Mouse (Mus musculus): ENCODE results near the gene Rpl5. TPM values are rescaled to one million over a fixed set of nuclear protein-coding genes. Genes with fewer than 3 reads are reported as not detected.

Rpl5 gene
- polyA plus RNA-seq, 1 experiment from 2014 or later = 26.1 TPM

GRCm38 (mm10) chr5:107948899-107949298, 48.6 kb downstream of the Rpl5 start:
- Histone ChIP-seq H3K36me3 (replicated peaks) (no peaks in the 10 kb centered on the region), H3K27me3 (no peaks in the 10 kb centered on the region), H3K4me1 (replicated peaks) (peaks cover 19% of the 10 kb centered on the region), H3K27ac (replicated peaks) (no peak overlapping the region), H3K4me2 (no peak overlapping the region), H3K9me3 (replicated peaks) (no peaks in the 10 kb centered on the region), H3K9ac (no peak overlapping the region), H3K4me3 (replicated peaks) (no peak overlapping the region)
- WGBS (ENCODE audit: insufficient replicate concordance) = 80% methylated on average over 1 of the region's 1 CpGs
- ATAC-seq (ENCODE audit: insufficient read depth) = no peak

GRCm38 (mm10) chr5:107949607-107950006, 49.3 kb downstream of the Rpl5 start:
- WGBS (ENCODE audit: insufficient replicate concordance) = 51% methylated on average over 3 of the region's 3 CpGs

GRCm38 (mm10) chr5:107950643-107951042, 50.3 kb downstream of the Rpl5 start:
- H3K4me3 ChIP-seq (replicated peaks) = no peak overlapping the region
- H3K27ac ChIP-seq (replicated peaks) = 0 out of 2 replicates have a peak overlapping the region, but pooled peaks have one; percentile 3
- H3K27me3 ChIP-seq = no peaks in the 10 kb centered on the region
- no peak overlapping the region for H3K9ac ChIP-seq
- no peak overlapping the region for H3K4me2 ChIP-seq
- H3K9me3 ChIP-seq (replicated peaks) = no peaks in the 10 kb centered on the region
- no peaks in the 10 kb centered on the region for H3K36me3 ChIP-seq (replicated peaks)
- WGBS (ENCODE audit: insufficient replicate concordance) = 26% methylated on average over 5 of the region's 5 CpGs
- ATAC-seq (ENCODE audit: insufficient read depth) = peak; percentile 51; the same call in 1 of the 2 replicates
- H3K4me1 ChIP-seq (replicated peaks) = peaks cover 15% of the 10 kb centered on the region

More at GRCm38 (mm10) chr5:107949607-107950006, 49.3 kb downstream of the Rpl5 start:
- H3K4me2 ChIP-seq = no peak overlapping the region
- ATAC-seq (ENCODE audit: insufficient read depth) = no peak
- H3K27ac ChIP-seq (replicated peaks) = 0 out of 2 replicates have a peak overlapping the region, but pooled peaks have one; percentile 15
- no peaks in the 10 kb centered on the region for H3K9me3 ChIP-seq (replicated peaks)
- no peak overlapping the region for H3K4me3 ChIP-seq (replicated peaks)
- peaks cover 15% of the 10 kb centered on the region for H3K4me1 ChIP-seq (replicated peaks)
- H3K9ac ChIP-seq = no peak overlapping the region
- no peaks in the 10 kb centered on the region for H3K27me3 ChIP-seq
- H3K36me3 ChIP-seq (replicated peaks) = no peaks in the 10 kb centered on the region

Other genes with a start within 250 kb of the Rpl5 start
- gene Gfi1, start 174.5 kb upstream of the Rpl5 start, polyA plus RNA-seq (2015; fragmentation: Nextera tagmentation; extraction: Ambion mirVana) = 1.6 and 2.1 TPM in 2 replicates
- gene Ube2d2b, start 70.4 kb upstream of the Rpl5 start, polyA plus RNA-seq (2015; fragmentation: Nextera tagmentation; extraction: Ambion mirVana) = 0.35 and 0.53 TPM in 2 replicates
- 54.3 and 56.7 TPM in 2 replicates for gene Evi5, start 25.4 kb upstream of the Rpl5 start, polyA plus RNA-seq (2015; fragmentation: Nextera tagmentation; extraction: Ambion mirVana)
- gene Fam69a, start 86.6 kb downstream of the Rpl5 start, polyA plus RNA-seq (2015; fragmentation: Nextera tagmentation; extraction: Ambion mirVana) = 7.8 and 8.9 TPM in 2 replicates
- 33.2 and 36.6 TPM in 2 replicates for gene Mtf2, start 165.2 kb downstream of the Rpl5 start, polyA plus RNA-seq (2015; fragmentation: Nextera tagmentation; extraction: Ambion mirVana)
- 18.0 and 22.1 TPM in 2 replicates for gene Tmed5, start 232.1 kb downstream of the Rpl5 start, polyA plus RNA-seq (2015; fragmentation: Nextera tagmentation; extraction: Ambion mirVana)
- 3.7 and 4.6 TPM in 2 replicates for gene Ccdc18, start 232.4 kb downstream of the Rpl5 start, polyA plus RNA-seq (2015; fragmentation: Nextera tagmentation; extraction: Ambion mirVana)